21 mouse cellular contexts compared by ENCODE assay signal in the genomic region with DNA sequence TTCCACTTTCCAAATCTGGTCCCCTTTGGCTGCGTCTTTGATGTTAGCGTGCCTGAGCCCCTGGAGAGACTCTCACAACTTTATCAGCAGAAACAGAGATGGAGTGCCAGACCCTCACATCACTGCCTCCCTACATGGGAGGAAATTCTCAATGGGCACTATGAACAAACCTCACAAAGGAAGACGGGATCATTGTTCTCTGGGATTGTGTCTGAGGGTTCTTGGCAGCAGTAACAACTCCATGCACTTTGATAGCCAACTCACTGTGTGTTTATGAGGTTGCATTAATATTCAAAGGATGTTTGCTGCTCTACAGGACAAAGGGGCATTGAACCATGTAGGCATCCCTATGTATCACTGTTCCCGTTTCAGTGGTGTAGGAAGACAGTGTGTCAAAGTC.
DNase-seq lines count a peak whose midpoint lies in the region; ATAC-seq lines count a peak whose summit lies in the region.
"Had no signal": no experiment of that assay in that cellular context is flagged by ENCODE, and none has a peak within 500 bp of the region (broad histone marks: within the 10 kb centered on the region; RNA-seq: fewer than 3 reads in every experiment).

No protein-coding gene starts in this region.

- peak; percentile 66 for ATAC-seq in midbrain, embryonic 13.5 days
- ATAC-seq in midbrain, embryonic 11.5 days (ENCODE audit: low FRiP score), result no peak
- ATAC-seq: forebrain, embryonic 16.5 days; intestine, embryonic 15.5 days had no signal

- H3K27ac ChIP-seq in midbrain, embryonic 13.5 days, result no peak overlapping the region
- H3K27ac ChIP-seq in midbrain, embryonic 11.5 days (ENCODE audit: low read depth, low read length), result no peak overlapping the region
- H3K27ac ChIP-seq: embryonic facial prominence, embryonic 15.5 days; forebrain, embryonic 10.5 days; gastrocnemius, adult 2 months; heart, embryonic 15.5 days; intestine, embryonic 15.5 days had no signal

- H3K9ac ChIP-seq in midbrain, embryonic 13.5 days (replicated peaks), result no peak overlapping the region
- H3K9ac ChIP-seq in midbrain, embryonic 11.5 days (ENCODE audit: low read length), result no peak overlapping the region
- H3K9ac ChIP-seq: embryonic facial prominence, embryonic 15.5 days; heart, embryonic 15.5 days; intestine, embryonic 15.5 days had no signal

- H3K4me3 ChIP-seq in midbrain, embryonic 13.5 days (replicated peaks), result no peak overlapping the region
- no peak overlapping the region for H3K4me3 ChIP-seq in midbrain, embryonic 11.5 days (ENCODE audit: low read depth, low read length)
- H3K4me3 ChIP-seq: embryonic facial prominence, embryonic 15.5 days; erythroblast, embryonic 14.5 days; forebrain, embryonic 10.5 days; gastrocnemius, adult 2 months; heart, embryonic 15.5 days; intestine, embryonic 15.5 days had no signal

- H3K27me3 ChIP-seq in midbrain, embryonic 13.5 days, result no peaks in the 10 kb centered on the region
- no peaks in the 10 kb centered on the region for H3K27me3 ChIP-seq in midbrain, embryonic 11.5 days (ENCODE audit: control insufficient read depth, insufficient read depth, low read length)
- H3K27me3 ChIP-seq: embryonic facial prominence, embryonic 15.5 days; heart, embryonic 15.5 days; intestine, embryonic 15.5 days had no signal

- H3K9me3 ChIP-seq in midbrain, embryonic 13.5 days, result no peaks in the 10 kb centered on the region
- no peaks in the 10 kb centered on the region for H3K9me3 ChIP-seq in midbrain, embryonic 11.5 days (ENCODE audit: control insufficient read depth, low read length)
- H3K9me3 ChIP-seq: embryonic facial prominence, embryonic 15.5 days; forebrain, embryonic 10.5 days; heart, embryonic 15.5 days; intestine, embryonic 15.5 days had no signal

- peak; percentile 42 for DNase-seq in heart, adult 11 months
- no peak for DNase-seq in heart, postnatal 25 days (ENCODE audit: low spot score)
- DNase-seq in midbrain, embryonic 11.5 days (ENCODE audit: low spot score, missing footprints), result no peak
- DNase-seq in brain, adult 2 months (ENCODE audit: low read depth, low spot score), result peak; percentile 71
- peak; percentile 19 for DNase-seq in telencephalon, adult 2 months (ENCODE audit: low read depth, low spot score)
- no peak for DNase-seq in cerebellum, postnatal 36 days
- DNase-seq: adrenal gland, postnatal 10 days; cerebellum, adult 2 months; cerebellum, postnatal 10 days; embryo, embryonic 11 days; gastrocnemius, adult 2 months; gastrocnemius, postnatal 25 days; heart, postnatal 14 days; kidney, adult 18-20 months had no signal

- 45% methylated on average over 4 of the region's 4 CpGs for WGBS in midbrain, embryonic 13.5 days
- 73% methylated on average over 4 of the region's 4 CpGs for whole genome bisulfite sequencing in midbrain, embryonic 11.5 days

- intact Hi-C loops in heart, postnatal 25 days (cut with DNase I), result no loop called here

- H3K4me2 ChIP-seq in midbrain, embryonic 13.5 days (replicated peaks), result no peak overlapping the region
- H3K4me2 ChIP-seq in midbrain, embryonic 11.5 days, result no peak overlapping the region
- H3K4me2 ChIP-seq: embryonic facial prominence, embryonic 15.5 days; heart, embryonic 15.5 days; intestine, embryonic 15.5 days had no signal

- H3K36me3 ChIP-seq in midbrain, embryonic 13.5 days, result no peaks in the 10 kb centered on the region
- no peaks in the 10 kb centered on the region for H3K36me3 ChIP-seq in midbrain, embryonic 11.5 days (ENCODE audit: control insufficient read depth, insufficient read depth, low read length)
- H3K36me3 ChIP-seq: embryonic facial prominence, embryonic 15.5 days; forebrain, embryonic 10.5 days; heart, embryonic 15.5 days; intestine, embryonic 15.5 days had no signal

- H3K4me1 ChIP-seq in midbrain, embryonic 13.5 days (replicated peaks), result peaks cover 16% of the 10 kb centered on the region
- no peaks in the 10 kb centered on the region for H3K4me1 ChIP-seq in midbrain, embryonic 11.5 days (ENCODE audit: control insufficient read depth, insufficient read depth, low read length)
- H3K4me1 ChIP-seq: embryonic facial prominence, embryonic 15.5 days; forebrain, embryonic 10.5 days; heart, embryonic 15.5 days; intestine, embryonic 15.5 days had no signal

Comparison
In these comparisons a context has a peak if more than half of its experiments do, and no peak if none do; other contexts are left out.
1. DNase-seq: peak in heart, adult 11 months (single experiment), brain, adult 2 months (single experiment) and telencephalon, adult 2 months (single experiment); none in heart, postnatal 25 days (single experiment), midbrain, embryonic 11.5 days (single experiment) and cerebellum, postnatal 36 days (0 of 2).